Mouse (Mus musculus) CD4-positive, CD25-positive, alpha-beta regulatory T cell, adult 2 months (primary cell): ENCODE results near the gene Spata5.

Experiments
- DNase-seq: peaks from one replicate; pipeline ENCODE4 v3.0.0-alpha.2; 2012; ENCODE audit warnings: low read depth, low spot score

The Spata5 gene

DNA sequence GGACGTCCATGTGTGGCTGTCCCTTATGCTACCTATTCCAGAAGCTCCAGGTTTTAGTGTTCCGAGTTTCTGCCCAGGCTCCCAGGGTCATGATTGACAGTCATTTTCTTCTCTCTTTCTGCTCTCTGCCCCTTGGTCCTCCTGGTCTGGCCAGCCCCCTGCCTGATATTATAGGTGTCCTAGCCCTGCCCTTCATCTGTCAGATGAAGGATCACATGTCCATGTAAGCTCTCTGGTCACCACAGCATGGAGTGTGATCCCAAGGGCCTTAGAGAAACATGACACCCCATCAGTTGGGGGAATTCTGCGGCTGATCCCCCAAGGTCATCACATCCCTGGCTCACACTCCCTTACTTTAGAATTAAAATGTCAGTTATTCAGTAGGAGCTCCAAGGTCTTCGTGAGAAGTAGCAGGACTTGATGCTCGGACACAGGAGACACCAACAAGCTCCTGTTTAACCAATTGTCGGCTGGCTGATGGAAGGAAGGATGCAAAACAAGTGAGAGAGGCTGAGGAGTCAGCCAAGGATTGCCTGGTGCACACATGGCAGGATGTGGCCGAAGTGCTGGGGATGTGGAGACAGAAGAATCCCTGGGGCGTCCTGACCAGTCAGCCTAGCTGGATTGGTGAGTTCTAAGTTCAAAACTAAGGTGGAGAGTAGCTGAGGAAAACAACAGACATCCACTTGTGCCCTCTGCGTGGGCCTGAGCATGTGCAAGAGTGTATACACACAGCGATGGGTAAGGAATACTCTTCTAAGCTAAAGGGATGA is 195.4 kb downstream of the Spata5 start:
- no peak for DNase-seq

DNA sequence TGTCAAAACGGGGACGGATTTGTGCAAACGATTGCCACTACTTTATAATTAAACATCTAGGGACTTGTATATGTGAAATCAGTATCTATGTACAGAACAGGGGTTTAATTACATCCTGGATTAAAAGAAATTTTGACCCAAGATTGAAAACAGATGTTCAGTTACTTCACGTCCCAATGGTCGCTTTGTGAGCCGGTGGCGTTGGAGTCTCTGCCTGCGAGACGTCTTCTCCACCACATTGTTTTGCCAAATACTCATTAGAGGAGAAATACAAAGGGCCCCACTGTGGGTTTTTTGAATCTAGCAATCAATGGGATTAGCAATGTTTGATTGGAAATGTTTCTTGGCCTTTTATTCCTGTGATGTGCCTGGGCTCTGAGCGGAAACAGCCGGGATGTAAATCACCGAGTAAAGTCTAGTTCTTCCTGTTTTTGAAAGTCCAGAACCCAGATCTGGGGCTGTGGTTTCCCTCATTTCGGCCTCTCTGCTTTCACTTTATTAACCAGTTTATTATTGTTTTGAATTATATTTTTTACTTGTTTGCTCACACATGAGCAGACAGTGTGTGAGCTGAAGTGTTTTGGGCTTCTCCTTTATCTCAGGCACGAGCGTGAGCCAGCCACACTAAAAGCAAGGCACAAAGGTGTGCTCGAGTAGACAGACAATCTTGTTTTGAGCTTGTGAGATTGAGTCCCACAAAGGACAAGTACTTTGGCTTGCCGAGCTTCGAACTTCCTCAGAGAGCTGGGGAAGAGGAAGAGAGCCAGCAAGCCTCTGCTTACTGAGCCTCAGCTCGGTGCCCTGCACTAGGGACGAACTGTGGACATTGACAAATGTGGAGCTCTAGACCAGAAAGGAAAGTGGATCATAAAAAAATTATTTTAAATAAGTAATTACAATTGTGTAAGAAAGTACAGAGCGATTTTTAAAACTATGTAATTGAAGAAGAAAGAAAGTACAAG is 197.2 kb downstream of the Spata5 start:
- no peak for DNase-seq
